Mouse (Mus musculus): ENCODE data around the gene Prkg1. TPM values are rescaled to one million over a fixed set of nuclear protein-coding genes. Genes with fewer than 3 reads are reported as not detected.

The Prkg1 gene
- polyA plus RNA-seq, 1 experiment: 1.4 TPM

- WGBS: 21% methylated on average over 2 of the region's 2 CpGs
- no peak for TF ChIP-seq POLR2A (IDR thresholded peaks at IDR 0.05; ENCODE audit: borderline replicate concordance, control insufficient read depth, low read depth, low read length)
- TF ChIP-seq CTCF (IDR thresholded peaks at IDR 0.05; ENCODE audit: control insufficient read depth, insufficient read depth, low read length): no peak
- Histone ChIP-seq H3K4me3 (replicated peaks; ENCODE audit: control insufficient read depth, low read depth, low read length) (no peak overlapping the region), H3K27ac (ENCODE audit: control insufficient read depth, insufficient read depth, low read depth, low read length, poor library complexity) (no peak overlapping the region), H3K4me1 (ENCODE audit: control insufficient read depth, insufficient read depth, low read length) (no peaks in the 10 kb centered on the region)
These were observed 117.3 kb downstream of the Prkg1 start for GRCm38 (mm10) chr19:31647492-31647891.

GRCm38 (mm10) chr19:31630899-31631869, 133.6 kb downstream of the Prkg1 start:
- no peak overlapping the region for H3K27ac ChIP-seq (ENCODE audit: control insufficient read depth, insufficient read depth, low read depth, low read length, poor library complexity)
- 78% methylated on average over 8 of the region's 8 CpGs for WGBS
- no peak overlapping the region for H3K4me3 ChIP-seq (replicated peaks; ENCODE audit: control insufficient read depth, low read depth, low read length)
- TF ChIP-seq POLR2A (IDR thresholded peaks at IDR 0.05; ENCODE audit: borderline replicate concordance, control insufficient read depth, low read depth, low read length) (no peak), CTCF (IDR thresholded peaks at IDR 0.05; ENCODE audit: control insufficient read depth, insufficient read depth, low read length) (no peak)
- H3K4me1 ChIP-seq (ENCODE audit: control insufficient read depth, insufficient read depth, low read length): no peaks in the 10 kb centered on the region

GRCm38 (mm10) chr19:31621716-31622115, 143.1 kb downstream of the Prkg1 start:
- no peak overlapping the region for H3K27ac ChIP-seq (ENCODE audit: control insufficient read depth, insufficient read depth, low read depth, low read length, poor library complexity)
- H3K4me1 ChIP-seq (ENCODE audit: control insufficient read depth, insufficient read depth, low read length): no peaks in the 10 kb centered on the region
- TF ChIP-seq CTCF (IDR thresholded peaks at IDR 0.05; ENCODE audit: control insufficient read depth, insufficient read depth, low read length): no peak
- no peak for TF ChIP-seq POLR2A (IDR thresholded peaks at IDR 0.05; ENCODE audit: borderline replicate concordance, control insufficient read depth, low read depth, low read length)
- WGBS: 92% methylated on average over 1 of the region's 1 CpGs
- H3K4me3 ChIP-seq (replicated peaks; ENCODE audit: control insufficient read depth, low read depth, low read length): no peak overlapping the region

- Histone ChIP-seq H3K27ac (ENCODE audit: control insufficient read depth, insufficient read depth, low read depth, low read length, poor library complexity) (no peak overlapping the region), H3K4me3 (replicated peaks; ENCODE audit: control insufficient read depth, low read depth, low read length) (no peak overlapping the region), H3K4me1 (ENCODE audit: control insufficient read depth, insufficient read depth, low read length) (no peaks in the 10 kb centered on the region)
- 78% methylated on average over 4 of the region's 4 CpGs for WGBS
- no peak for TF ChIP-seq POLR2A (IDR thresholded peaks at IDR 0.05; ENCODE audit: borderline replicate concordance, control insufficient read depth, low read depth, low read length)
- TF ChIP-seq CTCF (IDR thresholded peaks at IDR 0.05; ENCODE audit: control insufficient read depth, insufficient read depth, low read length): no peak
These were observed 148.0 kb downstream of the Prkg1 start for GRCm38 (mm10) chr19:31616830-31617229.

- no peak overlapping the region for H3K4me3 ChIP-seq (replicated peaks; ENCODE audit: control insufficient read depth, low read depth, low read length)
- no peaks in the 10 kb centered on the region for H3K4me1 ChIP-seq (ENCODE audit: control insufficient read depth, insufficient read depth, low read length)
- TF ChIP-seq POLR2A (IDR thresholded peaks at IDR 0.05; ENCODE audit: borderline replicate concordance, control insufficient read depth, low read depth, low read length) (no peak), CTCF (IDR thresholded peaks at IDR 0.05; ENCODE audit: control insufficient read depth, insufficient read depth, low read length) (no peak)
- 75% methylated on average over 4 of the region's 4 CpGs for WGBS
- H3K27ac ChIP-seq (ENCODE audit: control insufficient read depth, insufficient read depth, low read depth, low read length, poor library complexity): no peak overlapping the region
These were observed 148.7 kb downstream of the Prkg1 start for GRCm38 (mm10) chr19:31616159-31616558.

- Histone ChIP-seq H3K4me1 (ENCODE audit: control insufficient read depth, insufficient read depth, low read length) (no peaks in the 10 kb centered on the region), H3K27ac (ENCODE audit: control insufficient read depth, insufficient read depth, low read depth, low read length, poor library complexity) (no peak overlapping the region), H3K4me3 (replicated peaks; ENCODE audit: control insufficient read depth, low read depth, low read length) (no peak overlapping the region)
- no peak for TF ChIP-seq POLR2A (IDR thresholded peaks at IDR 0.05; ENCODE audit: borderline replicate concordance, control insufficient read depth, low read depth, low read length)
- TF ChIP-seq CTCF (IDR thresholded peaks at IDR 0.05; ENCODE audit: control insufficient read depth, insufficient read depth, low read length): no peak
- WGBS: 78% methylated on average over 4 of the region's 4 CpGs
These were observed 151.7 kb downstream of the Prkg1 start for GRCm38 (mm10) chr19:31613146-31613545.

- TF ChIP-seq POLR2A (IDR thresholded peaks at IDR 0.05; ENCODE audit: borderline replicate concordance, control insufficient read depth, low read depth, low read length) (no peak), CTCF (IDR thresholded peaks at IDR 0.05; ENCODE audit: control insufficient read depth, insufficient read depth, low read length) (no peak)
- Histone ChIP-seq H3K27ac (ENCODE audit: control insufficient read depth, insufficient read depth, low read depth, low read length, poor library complexity) (no peak overlapping the region), H3K4me1 (ENCODE audit: control insufficient read depth, insufficient read depth, low read length) (no peaks in the 10 kb centered on the region; the same call in 1 of the 2 replicates), H3K4me3 (replicated peaks; ENCODE audit: control insufficient read depth, low read depth, low read length) (no peak overlapping the region)
- WGBS: 8% methylated on average over 8 of the region's 8 CpGs
These were observed 162.3 kb downstream of the Prkg1 start for GRCm38 (mm10) chr19:31602578-31602977.

GRCm38 (mm10) chr19:31594011-31594410, 170.8 kb downstream of the Prkg1 start:
- WGBS: 51% methylated on average over 1 of the region's 1 CpGs
- Histone ChIP-seq H3K4me3 (replicated peaks; ENCODE audit: control insufficient read depth, low read depth, low read length) (no peak overlapping the region), H3K4me1 (ENCODE audit: control insufficient read depth, insufficient read depth, low read length) (no peaks in the 10 kb centered on the region), H3K27ac (ENCODE audit: control insufficient read depth, insufficient read depth, low read depth, low read length, poor library complexity) (no peak overlapping the region)
- TF ChIP-seq POLR2A (IDR thresholded peaks at IDR 0.05; ENCODE audit: borderline replicate concordance, control insufficient read depth, low read depth, low read length) (no peak), CTCF (IDR thresholded peaks at IDR 0.05; ENCODE audit: control insufficient read depth, insufficient read depth, low read length) (no peak)

All from bone marrow, adult 2 months (tissue).